Mouse (Mus musculus) inflammation-experienced regulatory T-cells, adult 6 months (primary cell): Measurements from ENCODE around the gene Opn3. TPM values are rescaled to one million over a fixed set of nuclear protein-coding genes. Genes with fewer than 3 reads are reported as not detected.

Experiments used
- ATAC-seq: one replicate; pipeline ENCODE4 v1.8.0; 2017
- polyA plus RNA-seq, 3 experiments: library from polyadenylated mRNA; unstranded; fragments of 100-300 nt; shearing (Covaris generic); gene quantifications; one replicate each; pipeline ENCODE4 v1.2.1; 2017

The Opn3 gene
- polyA plus RNA-seq = not detected

GRCm38 (mm10) chr1:175692246-175692996 lies at the start of gene Opn3, which contains the start of gene Chml:
TSS of gene Opn3 (minus strand) at chr1:175692776.
TSS of gene Chml (minus strand) at chr1:175692901.
- ATAC-seq = peak; percentile 92

GRCm38 (mm10) chr1:175725771-175726170 lies 33.2 kb upstream of the Opn3 start:
- no peak for ATAC-seq

DNA sequence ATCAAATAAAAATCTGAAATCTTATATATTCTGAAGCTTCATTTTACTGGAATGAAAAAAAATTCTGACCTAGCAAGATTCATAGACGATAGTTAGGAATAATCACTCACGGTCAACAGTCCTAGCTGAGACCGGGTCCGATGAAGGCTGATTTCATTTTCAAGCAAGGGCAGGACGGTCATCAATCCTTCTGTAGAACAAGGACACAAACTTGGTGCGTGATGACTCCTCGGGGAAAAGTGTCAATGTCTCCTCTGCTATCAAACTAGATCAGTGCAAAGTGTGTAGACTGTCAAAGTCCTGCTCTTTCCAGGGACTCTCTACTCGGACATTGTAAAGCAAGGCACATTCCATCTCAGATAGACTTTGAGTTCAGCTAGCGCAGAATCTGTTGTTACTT lies 24.3 kb upstream of the Opn3 start:
- ATAC-seq = no peak

DNA sequence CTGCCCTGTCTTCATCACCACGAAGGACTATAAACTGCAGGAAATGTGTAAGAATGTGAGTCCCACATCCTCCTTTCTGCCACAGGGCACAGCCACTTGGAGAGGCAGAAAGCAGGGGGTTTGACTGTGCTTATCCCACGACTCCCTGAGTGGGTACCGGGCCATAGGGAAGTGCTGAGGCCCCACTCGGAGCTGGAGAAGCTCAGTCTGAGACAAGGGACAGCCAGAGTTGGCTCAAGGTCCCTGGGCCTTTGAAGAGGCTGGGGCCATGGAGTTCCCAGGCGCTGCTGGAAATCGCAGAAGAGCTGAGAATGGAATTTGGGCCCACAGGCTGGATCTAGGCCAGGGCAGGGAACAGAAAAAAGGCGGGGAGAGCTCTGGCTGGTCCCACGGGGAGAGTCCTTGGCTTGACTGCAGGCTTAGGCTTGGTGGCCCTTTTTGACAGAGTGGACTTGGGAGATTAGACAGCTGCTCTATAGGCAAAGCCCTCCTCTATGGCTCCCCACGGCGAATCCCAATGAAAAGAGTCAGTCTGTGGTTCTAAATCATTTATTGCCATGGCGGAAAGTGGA lies 19.8 kb upstream of the Opn3 start:
- ATAC-seq = no peak

DNA sequence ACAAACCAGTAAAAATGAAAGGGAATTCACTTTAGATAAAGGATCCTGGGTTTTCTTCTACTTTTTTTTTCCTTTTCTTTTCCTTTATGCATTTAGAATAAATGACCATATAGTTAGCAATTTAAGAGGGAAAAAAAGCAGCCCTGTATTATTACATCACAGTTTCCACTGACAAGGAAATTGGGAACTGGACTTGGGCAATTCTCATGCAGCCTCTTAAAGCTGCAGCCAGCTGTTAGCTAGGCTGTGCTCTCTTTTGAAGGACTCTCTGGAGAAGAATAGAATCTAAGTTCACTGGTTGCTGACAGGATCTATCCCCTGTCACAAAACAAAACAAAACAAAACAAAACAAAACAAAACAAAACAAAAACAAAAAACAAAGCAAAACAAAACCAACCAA lies 15.4 kb upstream of the Opn3 start:
- no peak for ATAC-seq

DNA sequence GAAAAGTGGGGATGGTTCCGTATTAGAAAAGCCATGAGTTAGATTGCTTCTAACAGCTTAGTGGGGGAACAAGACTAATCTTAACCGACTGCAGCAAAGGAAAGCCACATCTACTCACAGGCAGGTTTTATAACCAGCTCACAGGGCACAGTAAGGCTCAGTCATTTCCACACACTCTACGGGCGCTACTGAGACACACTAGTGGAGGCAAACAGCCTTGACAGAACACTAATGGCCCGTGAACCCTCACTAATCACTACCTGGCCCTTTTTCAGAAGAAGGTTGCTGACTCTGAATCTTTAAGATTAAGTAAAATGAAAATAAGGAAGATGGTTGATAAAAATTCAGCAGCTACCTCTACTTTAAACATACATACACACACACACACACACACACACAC lies 15.0 kb upstream of the Opn3 start:
- no peak for ATAC-seq

DNA sequence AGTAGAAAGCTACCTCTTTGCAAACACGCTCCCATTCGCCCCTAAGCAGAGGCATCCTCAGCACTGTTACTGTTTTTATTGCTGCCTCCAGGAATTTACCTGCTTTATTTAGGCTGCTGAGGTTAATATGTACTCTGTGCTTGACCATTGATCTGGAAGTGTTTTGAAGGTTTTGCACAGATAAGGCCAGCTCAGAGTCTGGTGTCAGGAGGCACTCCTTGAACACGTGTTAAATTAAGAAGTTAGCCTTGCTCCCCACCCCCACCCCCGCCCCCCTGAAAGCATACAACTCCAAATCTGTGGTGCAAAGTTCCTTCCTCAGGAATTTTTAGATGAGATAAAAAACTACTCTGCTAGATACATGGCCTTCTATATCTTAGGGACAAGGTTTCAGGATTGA lies 8.6 kb upstream of the Opn3 start:
- no peak for ATAC-seq

- ATAC-seq = peak; percentile 35
Measured at GRCm38 (mm10) chr1:175699796-175700195, 7.2 kb upstream of the Opn3 start.

- ATAC-seq = no peak
Measured at GRCm38 (mm10) chr1:175699375-175699774, 6.8 kb upstream of the Opn3 start.

- ATAC-seq = no peak
Measured at GRCm38 (mm10) chr1:175698293-175698692, 5.7 kb upstream of the Opn3 start, which contains the start of gene Wdr64. TSS of gene Wdr64 (plus strand) at chr1:175698593.

DNA sequence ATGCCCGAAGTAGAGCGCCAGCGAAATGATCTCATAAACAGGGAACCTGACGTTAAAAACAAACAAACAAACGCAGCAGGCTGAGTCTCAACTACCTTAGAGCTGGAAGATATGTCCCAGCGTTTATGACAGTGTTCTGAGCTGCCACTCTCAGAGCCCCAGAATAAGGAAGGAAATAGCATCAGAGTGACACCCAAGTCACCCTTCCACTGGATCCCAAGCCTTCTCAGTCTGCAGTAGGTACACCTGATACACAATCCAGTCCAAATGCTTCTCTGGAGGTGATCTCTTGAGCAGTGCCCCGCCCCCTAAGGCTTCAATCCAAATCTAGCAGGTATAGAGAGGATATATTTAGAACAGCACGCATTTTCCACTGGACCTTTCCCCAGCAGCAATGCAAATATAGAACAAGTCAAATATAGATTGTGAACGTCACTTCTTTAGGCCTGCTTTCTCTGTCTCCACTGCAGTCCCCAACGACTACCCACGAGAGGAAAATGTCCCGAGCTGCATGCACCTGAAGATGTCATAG lies 919 bp upstream of the Opn3 start:
- no peak for ATAC-seq

DNA sequence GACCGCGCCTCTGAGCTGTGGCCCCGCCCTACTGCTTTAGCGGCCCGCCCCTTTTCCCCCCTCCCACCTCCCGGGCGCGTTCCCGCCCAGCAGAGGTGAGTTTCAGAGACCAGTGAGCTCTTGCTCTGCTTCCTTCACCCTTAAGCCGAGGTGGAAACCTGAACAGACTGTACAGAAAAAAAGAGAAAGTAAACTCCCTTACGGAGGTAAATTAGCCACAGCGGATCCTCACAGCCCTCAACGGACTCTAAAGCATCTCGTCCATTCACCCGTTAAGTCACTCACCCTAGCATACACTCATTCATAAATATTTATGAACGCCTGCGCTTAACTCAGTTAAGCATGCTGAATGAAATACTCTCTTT lies 403 bp upstream of the Opn3 start:
- no peak for ATAC-seq

- peak; percentile 5 for ATAC-seq
Measured at GRCm38 (mm10) chr1:175691686-175692245, 810 bp downstream of the Opn3 start.

DNA sequence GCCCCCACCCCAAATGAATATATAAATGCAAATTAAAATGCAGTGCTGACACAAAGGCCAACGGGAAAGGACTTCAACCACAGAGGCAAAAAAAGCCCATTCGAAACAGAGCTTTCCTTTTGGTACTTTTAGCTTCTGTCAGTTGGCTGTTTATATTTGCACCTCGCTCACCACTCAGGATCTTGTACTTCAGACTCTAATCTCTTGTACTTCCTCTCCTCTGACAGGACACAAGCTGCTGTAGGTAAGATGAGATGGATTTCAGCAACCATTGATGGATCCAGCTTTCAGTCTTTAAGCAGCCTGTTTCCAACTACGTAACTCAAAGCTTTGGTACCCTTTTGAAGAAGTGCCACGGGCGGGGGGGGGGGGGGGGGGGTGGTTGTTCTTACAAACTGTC lies 11.6 kb downstream of the Opn3 start:
- no peak for ATAC-seq

GRCm38 (mm10) chr1:175677459-175677858 lies 15.1 kb downstream of the Opn3 start:
- ATAC-seq = no peak

- no peak for ATAC-seq
Measured at GRCm38 (mm10) chr1:175675116-175675515, 17.5 kb downstream of the Opn3 start.

GRCm38 (mm10) chr1:175673563-175674325 lies 18.8 kb downstream of the Opn3 start:
- no peak for ATAC-seq

GRCm38 (mm10) chr1:175671626-175672025 lies 20.9 kb downstream of the Opn3 start:
- ATAC-seq = no peak

- ATAC-seq = no peak
Measured at GRCm38 (mm10) chr1:175670042-175670441, 22.5 kb downstream of the Opn3 start.

DNA sequence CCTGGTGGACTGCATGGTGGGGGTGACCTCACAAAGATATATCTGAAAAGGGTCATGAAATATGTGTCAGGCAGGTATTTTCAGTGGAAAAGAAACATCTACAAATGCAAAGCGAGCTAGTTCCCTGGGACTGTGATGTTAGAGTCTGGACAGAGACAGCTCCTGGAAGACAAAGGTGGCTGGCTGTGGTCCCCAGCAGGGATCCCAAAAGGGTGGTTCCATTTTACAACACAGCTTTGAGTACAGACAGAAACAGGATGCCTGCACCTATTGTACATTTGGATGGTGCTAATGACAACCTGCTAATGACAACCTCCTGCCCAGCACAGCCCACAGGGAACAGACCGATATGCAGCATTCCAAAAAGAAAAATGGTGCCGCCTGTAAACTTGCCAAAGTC lies 23.1 kb downstream of the Opn3 start:
- no peak for ATAC-seq

GRCm38 (mm10) chr1:175668666-175669405 lies 23.7 kb downstream of the Opn3 start:
- peak; percentile 71 for ATAC-seq

DNA sequence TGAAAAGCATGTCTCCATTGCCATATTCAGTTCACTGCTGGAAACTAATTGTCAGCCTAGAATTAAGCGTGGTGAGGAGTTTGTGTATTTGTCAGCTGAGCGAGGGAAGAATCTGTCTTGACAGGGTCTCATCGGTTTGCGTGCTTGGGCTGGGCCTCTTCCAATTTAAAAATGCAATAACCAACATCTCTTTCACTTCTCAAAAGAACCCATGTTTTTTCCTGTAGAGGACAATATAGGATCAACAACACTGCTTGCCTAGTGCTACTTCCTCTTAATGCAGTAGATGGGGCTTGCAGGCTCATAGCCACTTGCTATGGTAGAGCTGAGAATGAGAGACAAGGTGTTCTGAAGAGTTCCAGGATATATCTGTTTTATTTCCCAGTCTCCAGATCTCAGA lies 32.7 kb downstream of the Opn3 start:
- ATAC-seq = no peak
